In genomic region chr2:14055168-14055565, GRCm38 (mm10) we compare ENCODE assay signal across 8 mouse cellular contexts. TPM values are rescaled to one million over a fixed set of nuclear protein-coding genes. Genes with fewer than 3 reads are reported as not detected.
DNase-seq lines count a peak whose midpoint lies in the region; ATAC-seq and TF ChIP-seq lines count a peak whose summit lies in the region.

No protein-coding gene starts in this region.

- peaks cover 2% of the 10 kb centered on the region; the same call in 1 of the 2 replicates for H3K4me1 ChIP-seq in cortical plate, adult 2 months (ENCODE audit: control insufficient read depth, insufficient read depth, low read length)
- H3K4me1 ChIP-seq in hindbrain, postnatal 0 days (ENCODE audit: insufficient read depth, low read length): no peaks in the 10 kb centered on the region
- H3K4me1 ChIP-seq in liver, embryonic 13.5 days (replicated peaks): peaks cover 22% of the 10 kb centered on the region
- H3K4me1 ChIP-seq in stomach, postnatal 0 days (replicated peaks; ENCODE audit: control insufficient read depth, insufficient read depth): no peaks in the 10 kb centered on the region

- H3K9ac ChIP-seq in hindbrain, postnatal 0 days (replicated peaks; ENCODE audit: low read length): peak overlapping the region; percentile 70
- H3K9ac ChIP-seq in liver, embryonic 13.5 days: peak overlapping the region; percentile 83
- H3K9ac ChIP-seq in stomach, postnatal 0 days (ENCODE audit: low read length): peak overlapping the region; percentile 82

- H3ac ChIP-seq in myocyte (ENCODE audit: control insufficient read depth, insufficient read length): peak overlapping the region; percentile 63

- TF ChIP-seq EP300 in stomach, postnatal 0 days (optimal IDR thresholded peaks at IDR 0.05): no peak

- peak; percentile 5 to 66 for DNase-seq in layer of hippocampus, adult 2 months (ENCODE audit: low spot score in 2 of 2)
- no peak for DNase-seq in layer of hippocampus, postnatal 36 days
- DNase-seq in gastrocnemius, postnatal 25 days: peak; percentile 75
- DNase-seq in hindbrain, postnatal 0 days (ENCODE audit: low spot score): no peak
- peak; percentile 43 for DNase-seq in liver, embryonic 13.5 days
- DNase-seq in stomach, postnatal 0 days (ENCODE audit: low spot score): peak; percentile 81

- WGBS in hindbrain, postnatal 0 days: under 1% methylated on average over 52 of the region's 58 CpGs
- under 1% methylated on average over 51 of the region's 58 CpGs for WGBS in liver, embryonic 13.5 days (ENCODE audit: insufficient replicate concordance)
- under 1% methylated on average over 38 of the region's 58 CpGs for WGBS in stomach, postnatal 0 days

- peaks cover 42% of the 10 kb centered on the region for H3K79me2 ChIP-seq in myocyte (ENCODE audit: control insufficient read depth, insufficient read depth)

- ATAC-seq in hindbrain, postnatal 0 days: peak; percentile 92
- ATAC-seq in liver, embryonic 13.5 days (ENCODE audit: low read depth): peak; percentile 85
- peak; percentile 93 for ATAC-seq in stomach, postnatal 0 days (ENCODE audit: low FRiP score, low TSS enrichment)

- TF ChIP-seq CTCF in layer of hippocampus, adult 2 months (conservative IDR thresholded peaks at IDR 0.05): no peak
- no peak for TF ChIP-seq CTCF in cortical plate, adult 2 months (IDR thresholded peaks at IDR 0.05; ENCODE audit: extremely low read depth, insufficient read depth, low read length)
- no peak for TF ChIP-seq CTCF in hindbrain, postnatal 0 days (IDR thresholded peaks at IDR 0.05; ENCODE audit: low read depth)
- TF ChIP-seq CTCF in stomach, postnatal 0 days (IDR thresholded peaks at IDR 0.05; ENCODE audit: low read depth): no peak

- H3K27ac ChIP-seq in layer of hippocampus, adult 2 months: peak overlapping the region; percentile 97
- H3K27ac ChIP-seq in cortical plate, adult 2 months (ENCODE audit: insufficient read depth, low read length): peak overlapping the region; percentile 96
- peak overlapping the region; percentile 87 for H3K27ac ChIP-seq in hindbrain, postnatal 0 days
- peak overlapping the region; percentile 81 for H3K27ac ChIP-seq in liver, embryonic 13.5 days
- peak overlapping the region; percentile 95 for H3K27ac ChIP-seq in stomach, postnatal 0 days (replicated peaks)

- no peak for TF ChIP-seq POLR2A in cortical plate, adult 2 months (IDR thresholded peaks at IDR 0.05; ENCODE audit: extremely low read depth, insufficient read depth, low read length)
- TF ChIP-seq POLR2A in myocyte (IDR thresholded peaks at IDR 0.05; ENCODE audit: insufficient read length, low read depth): peak; percentile 55

- no peaks in the 10 kb centered on the region for H3K9me3 ChIP-seq in hindbrain, postnatal 0 days (ENCODE audit: low read length)
- no peaks in the 10 kb centered on the region for H3K9me3 ChIP-seq in liver, embryonic 13.5 days (replicated peaks)
- no peaks in the 10 kb centered on the region for H3K9me3 ChIP-seq in stomach, postnatal 0 days (ENCODE audit: control insufficient read depth, low read length)

- H3K36me3 ChIP-seq in hindbrain, postnatal 0 days (ENCODE audit: insufficient read depth, low read length): no peaks in the 10 kb centered on the region
- no peaks in the 10 kb centered on the region for H3K36me3 ChIP-seq in liver, embryonic 13.5 days
- no peaks in the 10 kb centered on the region for H3K36me3 ChIP-seq in myocyte (ENCODE audit: control insufficient read depth, insufficient read depth)
- H3K36me3 ChIP-seq in stomach, postnatal 0 days (ENCODE audit: control insufficient read depth, insufficient read depth, low read length): no peaks in the 10 kb centered on the region

- H3K4me2 ChIP-seq in hindbrain, postnatal 0 days (ENCODE audit: low read depth, low read length): peak overlapping the region; percentile 75
- peak overlapping the region; percentile 91 for H3K4me2 ChIP-seq in liver, embryonic 13.5 days
- no peak overlapping the region for H3K4me2 ChIP-seq in myocyte (ENCODE audit: low read depth)
- peak overlapping the region; percentile 75 for H3K4me2 ChIP-seq in stomach, postnatal 0 days (replicated peaks; ENCODE audit: low read depth)

- H3K27me3 ChIP-seq in hindbrain, postnatal 0 days (ENCODE audit: insufficient read depth, low read length): no peaks in the 10 kb centered on the region
- H3K27me3 ChIP-seq in liver, embryonic 13.5 days: no peaks in the 10 kb centered on the region
- H3K27me3 ChIP-seq in myocyte (ENCODE audit: control insufficient read depth, insufficient read depth, insufficient read length): no peaks in the 10 kb centered on the region
- H3K27me3 ChIP-seq in stomach, postnatal 0 days (ENCODE audit: control insufficient read depth, insufficient read depth, low read length): no peaks in the 10 kb centered on the region

- H3K4me3 ChIP-seq in layer of hippocampus, adult 2 months: peak overlapping the region; percentile 92
- H3K4me3 ChIP-seq in cortical plate, adult 2 months (ENCODE audit: insufficient read depth, low read length): peak overlapping the region; percentile 66
- H3K4me3 ChIP-seq in hindbrain, postnatal 0 days (ENCODE audit: low read length): peak overlapping the region; percentile 77
- H3K4me3 ChIP-seq in liver, embryonic 13.5 days (replicated peaks): peak overlapping the region; percentile 76
- H3K4me3 ChIP-seq in myocyte: peak overlapping the region; percentile 60
- peak overlapping the region; percentile 87 for H3K4me3 ChIP-seq in stomach, postnatal 0 days (ENCODE audit: low read depth, low read length)

TF ChIP-seq in myocyte, 11 proteins besides CTCF, POLR2A, EP300 and RAD21:
- TF ChIP-seq E2F4 (IDR thresholded peaks at IDR 0.05; ENCODE audit: insufficient read depth): no peak
- peak in 1 of 3 experiments; percentile 27 for TF ChIP-seq MYOG (IDR thresholded peaks at IDR 0.05; ENCODE audit: control insufficient read depth in 1 of 3, insufficient read depth in 1 of 3, insufficient read length in 2 of 3, low read depth in 2 of 3)
- TF ChIP-seq MYOD1 (IDR thresholded peaks at IDR 0.05; ENCODE audit: control insufficient read depth in 1 of 3, insufficient read length in 2 of 3, low read depth in 2 of 3): peak in 1 of 3 experiments; percentile 11
- TF ChIP-seq SRF (IDR thresholded peaks at IDR 0.05; ENCODE audit: control insufficient read depth, insufficient read length, low read depth): peak; percentile 97
- TF ChIP-seq CEBPB (IDR thresholded peaks at IDR 0.05; ENCODE audit: insufficient read depth, poor library complexity, severe bottlenecking): no peak

RNA-seq across cellular contexts. Expression of gene Hacd1, which starts 0.8 kb away (rescaled TPM):
- total RNA-seq in layer of hippocampus, adult 2 months (2021): 10 to 100 TPM; 18.0 to 19.7 TPM
- total RNA-seq in layer of hippocampus, postnatal 36 days (2021): 10 to 100 TPM; 17.7 to 17.8 TPM
- 28.2 and 31.3 TPM in 2 replicates for polyA plus RNA-seq in cortical plate, adult 2 months (2012; rRNA removed)
- 100 to 1,000 TPM; 247 to 255 TPM for total RNA-seq in gastrocnemius, postnatal 25 days (2021)
- total RNA-seq in hindbrain, postnatal 0 days (2014; rRNA removed): 59.8 and 67.6 TPM in 2 replicates
- polyA plus RNA-seq in hindbrain, postnatal 0 days (2015; fragmentation: Nextera tagmentation; extraction: Ambion mirVana): 87.7 and 88.5 TPM in 2 replicates
- polyA plus RNA-seq in liver, embryonic 13.5 days (2015; fragmentation: Nextera tagmentation; extraction: Ambion mirVana): 64.6 and 65.4 TPM in 2 replicates
- polyA plus RNA-seq in myocyte (2012; fragmentation: generic; extraction: Trizol): 254 TPM
- 200 and 217 TPM in 2 replicates for polyA plus RNA-seq in stomach, postnatal 0 days (2015; fragmentation: Nextera tagmentation; extraction: Ambion mirVana)

RNA-seq across cellular contexts. Expression of gene Stam, which starts 18.7 kb away (rescaled TPM):
- total RNA-seq in layer of hippocampus, adult 2 months (2021): 10 to 100 TPM; 86.7 to 87.4 TPM
- 100 to 1,000 TPM in 1 of 2 experiments, 10 to 100 TPM in 1; 99.8 to 102 TPM for total RNA-seq in layer of hippocampus, postnatal 36 days (2021)
- polyA plus RNA-seq in cortical plate, adult 2 months (2012; rRNA removed): 57.9 and 59.3 TPM in 2 replicates
- 10 to 100 TPM; 17.6 to 18.7 TPM for total RNA-seq in gastrocnemius, postnatal 25 days (2021)
- total RNA-seq in hindbrain, postnatal 0 days (2014; rRNA removed): 75.8 and 85.6 TPM in 2 replicates
- polyA plus RNA-seq in hindbrain, postnatal 0 days (2015; fragmentation: Nextera tagmentation; extraction: Ambion mirVana): 90.0 and 95.9 TPM in 2 replicates
- 25.9 and 32.1 TPM in 2 replicates for polyA plus RNA-seq in liver, embryonic 13.5 days (2015; fragmentation: Nextera tagmentation; extraction: Ambion mirVana)
- polyA plus RNA-seq in myocyte (2012; fragmentation: generic; extraction: Trizol): 31.9 TPM
- 34.3 and 35.6 TPM in 2 replicates for polyA plus RNA-seq in stomach, postnatal 0 days (2015; fragmentation: Nextera tagmentation; extraction: Ambion mirVana)

Comparison
In these comparisons a context has a peak if more than half of its experiments do, and no peak if none do; other contexts are left out.
1. DNase-seq: peak in layer of hippocampus, adult 2 months (2 of 2), gastrocnemius, postnatal 25 days (single experiment), liver, embryonic 13.5 days (single experiment) and stomach, postnatal 0 days (single experiment); none in layer of hippocampus, postnatal 36 days (0 of 2) and hindbrain, postnatal 0 days (single experiment).
2. Peak in every context shown above with its lines, with median percentiles within 50 percentile points of each other: H3K27ac ChIP-seq, H3K4me3 ChIP-seq, ATAC-seq and H3K9ac ChIP-seq.